Mouse (Mus musculus) olfactory bulb, adult 2 months (tissue): ENCODE results near the gene Pgbd1.

ENCODE experiments used
- CTCF ChIP-seq: fragments of 200-500 bp; IDR thresholded peaks from 2 replicates; pipeline ENCODE4 v1.5.1; 2012; ENCODE audit warnings: low read depth, mild to moderate bottlenecking, low read length, moderate library complexity; ENCODE audit not compliant: insufficient read depth
- POLR2A ChIP-seq: fragments of 200-500 bp; IDR thresholded peaks from 2 replicates; pipeline ENCODE4 v1.6.1; 2012; ENCODE audit warnings: mild to moderate bottlenecking, low read depth, low read length, moderate library complexity; ENCODE audit not compliant: insufficient read depth

- peak; percentile 43; the same call in 1 of the 2 replicates for TF ChIP-seq CTCF
- TF ChIP-seq POLR2A: no peak
Measured at GRCm38 (mm10) chr13:21440503-21441206, at the start of gene Pgbd1.
